10 mouse cellular contexts compared by ENCODE assay signal in the genomic region with DNA sequence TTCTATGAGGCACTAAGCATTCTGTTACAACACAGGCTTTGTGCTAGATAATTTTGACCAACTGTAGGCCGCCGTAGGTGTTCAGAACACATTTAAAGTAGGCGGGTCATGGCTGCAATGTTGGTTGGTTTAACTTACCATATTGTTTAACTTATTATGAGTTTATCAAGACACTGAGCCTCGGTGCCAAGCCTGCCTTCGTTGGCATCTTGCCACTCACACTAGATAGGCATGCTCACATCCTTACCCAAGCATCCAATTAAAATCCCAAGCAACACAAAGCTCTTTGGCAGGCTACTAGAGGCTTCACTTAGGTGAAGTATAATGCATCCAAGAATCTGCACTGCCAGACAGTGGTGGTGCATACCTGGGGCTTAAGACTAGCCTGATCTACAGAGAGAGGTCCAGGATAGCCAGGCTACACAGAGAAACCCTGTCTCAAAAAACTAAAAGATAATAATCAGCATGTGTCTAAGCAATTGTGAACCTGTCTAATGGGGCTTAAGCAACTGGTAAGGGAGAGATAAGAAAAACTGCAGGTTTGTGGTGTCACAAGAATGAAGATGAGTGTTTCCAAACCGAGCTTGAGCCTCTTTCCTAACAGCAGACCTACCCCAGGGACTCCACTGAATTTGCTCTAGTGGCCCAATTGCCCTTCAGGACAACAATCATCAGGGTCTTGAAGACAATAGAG. TPM values are rescaled to one million over a fixed set of nuclear protein-coding genes. Genes with fewer than 3 reads are reported as not detected.
DNase-seq lines count a peak whose midpoint lies in the region; ATAC-seq and TF ChIP-seq lines count a peak whose summit lies in the region.
"Had no signal": no experiment of that assay in that cellular context is flagged by ENCODE, and none has a peak within 500 bp of the region (broad histone marks: within the 10 kb centered on the region; RNA-seq: fewer than 3 reads in every experiment).

No protein-coding gene starts in this region.

- H3K4me2 ChIP-seq in midbrain, embryonic 14.5 days (ENCODE audit: low read length): peak overlapping the region; percentile 49

- ATAC-seq in midbrain, embryonic 14.5 days (ENCODE audit: low FRiP score, low TSS enrichment): no peak; the same call in 1 of the 2 replicates
- no peak for ATAC-seq in monocyte, adult 5-6 weeks (replicated peaks; ENCODE audit: insufficient number of reproducible peaks, low FRiP score, low TSS enrichment, poor library complexity, severe bottlenecking)

- peak; percentile 51 to 75 for DNase-seq in layer of hippocampus, adult 2 months (ENCODE audit: low spot score in 2 of 2)
- no peak for DNase-seq in layer of hippocampus, adult 9-10 months (ENCODE audit: low spot score)
- DNase-seq in hindbrain, embryonic 10.5 days (ENCODE audit: low spot score): no peak
- peak; percentile 54 for DNase-seq in midbrain, embryonic 14.5 days
- DNase-seq in kidney, adult 2 months: no peak
- no peak for DNase-seq in urinary bladder, postnatal 36 days (ENCODE audit: low spot score in 2 of 2)

- peaks cover 29% of the 10 kb centered on the region for H3K4me1 ChIP-seq in cortical plate, adult 2 months (ENCODE audit: control insufficient read depth, insufficient read depth, low read length)
- H3K4me1 ChIP-seq in hindbrain, embryonic 10.5 days (replicated peaks): peaks cover 97% of the 10 kb centered on the region
- peaks cover 88% of the 10 kb centered on the region for H3K4me1 ChIP-seq in midbrain, embryonic 14.5 days (ENCODE audit: control insufficient read depth, insufficient read depth, low read length)
- no peaks in the 10 kb centered on the region for H3K4me1 ChIP-seq in kidney, adult 2 months (ENCODE audit: control insufficient read depth, insufficient read depth, low read length)

- no peak for TF ChIP-seq POLR2A in cortical plate, adult 2 months (IDR thresholded peaks at IDR 0.05; ENCODE audit: extremely low read depth, insufficient read depth, low read length)
- no peak for TF ChIP-seq POLR2A in kidney, adult 2 months (IDR thresholded peaks at IDR 0.05; ENCODE audit: low read depth, low read length)

- no peaks in the 10 kb centered on the region for H3K9me3 ChIP-seq in hindbrain, embryonic 10.5 days
- H3K9me3 ChIP-seq in midbrain, embryonic 14.5 days (ENCODE audit: control insufficient read depth, low read length): no peaks in the 10 kb centered on the region
- H3K9me3 ChIP-seq: G1E; megakaryocyte, embryonic 14.5 days had no signal

- no peaks in the 10 kb centered on the region for H3K27me3 ChIP-seq in hindbrain, embryonic 10.5 days (ENCODE audit: insufficient read depth, poor library complexity, severe bottlenecking)
- H3K27me3 ChIP-seq in midbrain, embryonic 14.5 days (ENCODE audit: control insufficient read depth, insufficient read depth, low read length): no peaks in the 10 kb centered on the region
- H3K27me3 ChIP-seq in kidney, adult 2 months (replicated peaks; ENCODE audit: control insufficient read depth, insufficient read depth, low read length): no peaks in the 10 kb centered on the region
- H3K27me3 ChIP-seq: megakaryocyte, embryonic 14.5 days had no signal

- H3K27ac ChIP-seq in layer of hippocampus, adult 2 months: peak overlapping the region; percentile 75
- H3K27ac ChIP-seq in cortical plate, adult 2 months (ENCODE audit: insufficient read depth, low read length): peak overlapping the region; percentile 64; the same call in 1 of the 2 replicates
- peak overlapping the region; percentile 86 for H3K27ac ChIP-seq in hindbrain, embryonic 10.5 days
- H3K27ac ChIP-seq in midbrain, embryonic 14.5 days (replicated peaks; ENCODE audit: low read depth, low read length): peak overlapping the region; percentile 50
- no peak overlapping the region for H3K27ac ChIP-seq in kidney, adult 2 months (ENCODE audit: insufficient read depth, low read depth, low read length)

- WGBS in hindbrain, embryonic 10.5 days: 82% methylated on average over 6 of the region's 6 CpGs
- WGBS in midbrain, embryonic 14.5 days: 66% methylated on average over 6 of the region's 6 CpGs
- 82% methylated on average over 6 of the region's 6 CpGs for WGBS in kidney, adult 2 months

- no peak overlapping the region for H3K9ac ChIP-seq in midbrain, embryonic 14.5 days (replicated peaks; ENCODE audit: low read length)

- peaks cover 46% of the 10 kb centered on the region for H3K36me3 ChIP-seq in hindbrain, embryonic 10.5 days
- no peaks in the 10 kb centered on the region for H3K36me3 ChIP-seq in midbrain, embryonic 14.5 days (ENCODE audit: control insufficient read depth, insufficient read depth, low read length)
- H3K36me3 ChIP-seq in kidney, adult 2 months (ENCODE audit: control insufficient read depth, insufficient read depth, low read length): no peaks in the 10 kb centered on the region
- H3K36me3 ChIP-seq: G1E had no signal

- H3K4me3 ChIP-seq in layer of hippocampus, adult 2 months: no peak overlapping the region; the same call in 1 of the 2 replicates
- no peak overlapping the region for H3K4me3 ChIP-seq in cortical plate, adult 2 months (ENCODE audit: insufficient read depth, low read length)
- peak overlapping the region; percentile 16 for H3K4me3 ChIP-seq in hindbrain, embryonic 10.5 days
- H3K4me3 ChIP-seq in midbrain, embryonic 14.5 days (replicated peaks; ENCODE audit: low read depth, low read length): peak overlapping the region; percentile 11; the same call in 1 of the 2 replicates
- H3K4me3 ChIP-seq in kidney, adult 2 months (ENCODE audit: insufficient read depth, low read depth, low read length): no peak overlapping the region
- H3K4me3 ChIP-seq: megakaryocyte, embryonic 14.5 days had no signal

- no peak for TF ChIP-seq CTCF in layer of hippocampus, adult 2 months (conservative IDR thresholded peaks at IDR 0.05)
- TF ChIP-seq CTCF in cortical plate, adult 2 months (IDR thresholded peaks at IDR 0.05; ENCODE audit: extremely low read depth, insufficient read depth, low read length): no peak
- no peak for TF ChIP-seq CTCF in kidney, adult 2 months (conservative IDR thresholded peaks at IDR 0.05; ENCODE audit: insufficient read depth, insufficient read length, low read depth, low read length)

RNA-seq across cellular contexts. Expression of a gene that starts 17.6 kb away (rescaled TPM):
- total RNA-seq in layer of hippocampus, adult 2 months (2021): 100 to 1,000 TPM; 288 to 291 TPM
- polyA plus RNA-seq in cortical plate, adult 2 months (2012; rRNA removed): 91.4 and 95.5 TPM in 2 replicates
- polyA plus RNA-seq in hindbrain, embryonic 10.5 days (2016; fragmentation: Nextera tagmentation; extraction: Ambion mirVana): 28.0 and 34.7 TPM in 2 replicates
- polyA plus RNA-seq in midbrain, embryonic 14.5 days (2014; fragmentation: Nextera tagmentation; extraction: Ambion mirVana): 58.6 and 68.8 TPM in 2 replicates
- 2.5 to 23.9 TPM (median 4.5 TPM) in 3 replicates for total RNA-seq in monocyte, adult 5-6 weeks (2017)
- 5.5 and 5.8 TPM in 2 replicates for polyA plus RNA-seq in kidney, adult 2 months (2012; rRNA removed)
- polyA plus RNA-seq: G1E had no signal

Comparison
In these comparisons a context has a peak if more than half of its experiments do, and no peak if none do; other contexts are left out.
1. DNase-seq: peak in layer of hippocampus, adult 2 months (2 of 2) and midbrain, embryonic 14.5 days (single experiment); none in layer of hippocampus, adult 9-10 months (single experiment), hindbrain, embryonic 10.5 days (single experiment), kidney, adult 2 months (single experiment) and urinary bladder, postnatal 36 days (0 of 2).
2. H3K4me3 ChIP-seq: peak in hindbrain, embryonic 10.5 days (single experiment) and midbrain, embryonic 14.5 days (single experiment); none in layer of hippocampus, adult 2 months (single experiment), cortical plate, adult 2 months (single experiment) and kidney, adult 2 months (single experiment).